Mouse (Mus musculus) kidney, adult 2 months (tissue): Measurements from ENCODE around the gene Pced1b. TPM values are rescaled to one million over a fixed set of nuclear protein-coding genes. Genes with fewer than 3 reads are reported as not detected.

ENCODE experiments used
- DNase-seq: peaks from one replicate; pipeline ENCODE4 v3.0.0; 2021
- H3K27ac ChIP-seq: fragments of 200-500 bp; 2 replicates; pipeline ENCODE4 v1.5.1; 2012; ENCODE audit warnings: low read depth, low read length, control low read depth, inconsistent platforms; ENCODE audit not compliant: insufficient read depth
- H3K27me3 ChIP-seq: fragments of 200-500 bp; replicated peaks from 2 replicates; pipeline ENCODE4 v1.6.1; 2012; ENCODE audit warnings: mild to moderate bottlenecking, moderate library complexity, low read length, inconsistent platforms; ENCODE audit not compliant: control insufficient read depth, insufficient read depth
- H3K36me3 ChIP-seq: fragments of 200-500 bp; 2 replicates; pipeline ENCODE4 v1.6.1; 2012; ENCODE audit warnings: mild to moderate bottlenecking, moderate library complexity, low read length, inconsistent platforms; ENCODE audit not compliant: control insufficient read depth, insufficient read depth
- H3K4me1 ChIP-seq: fragments of 200-500 bp; 2 replicates; pipeline ENCODE4 v1.6.1; 2011; ENCODE audit warnings: low read length; ENCODE audit not compliant: control insufficient read depth, insufficient read depth
- H3K4me3 ChIP-seq: fragments of 200-500 bp; 2 replicates; pipeline ENCODE4 v1.5.1; 2011; ENCODE audit warnings: mild to moderate bottlenecking, low read depth, low read length, control low read depth; ENCODE audit not compliant: insufficient read depth
- CTCF ChIP-seq: fragments of 200-500 bp; conservative IDR thresholded peaks from 2 replicates; pipeline ENCODE4 v1.5.1; 2011; ENCODE audit warnings: low read depth, mild to moderate bottlenecking, control low read depth, low read length, moderate library complexity, mixed read lengths; ENCODE audit not compliant: insufficient read depth, insufficient read length
- POLR2A ChIP-seq: fragments of 200-500 bp; IDR thresholded peaks from one replicate; pipeline ENCODE4 v1.6.1; 2011; ENCODE audit warnings: low read depth, low read length, control low read depth
- WGBS: fragments of 180-500 bp; shearing (Covaris S2); methylation state at CpG from one replicate; pipeline ENCODE4 v1.1.7; 2018; 5-methylcytosine and 5-hydroxymethylcytosine counted together
- polyA plus RNA-seq: library from polyadenylated mRNA; depleted of rRNA; stranded (reverse); fragments of >200 nt; gene quantifications from 2 replicates; pipeline ENCODE4 v1.2.3, GENCODE M21; 2012

The Pced1b gene
- polyA plus RNA-seq, 1 experiment, result 8.2 TPM

GRCm38 (mm10) chr15:97420292-97420691 is 173.4 kb downstream of the Pced1b start:
- no peaks in the 10 kb centered on the region for H3K4me1 ChIP-seq
- H3K27me3 ChIP-seq, result no peaks in the 10 kb centered on the region
- no peak overlapping the region for H3K4me3 ChIP-seq
- WGBS, result 96% methylated on average over 2 of the region's 2 CpGs
- TF ChIP-seq POLR2A, result no peak
- H3K27ac ChIP-seq, result no peak overlapping the region
- no peaks in the 10 kb centered on the region for H3K36me3 ChIP-seq
- DNase-seq, result no peak

GRCm38 (mm10) chr15:97421533-97421932 is 174.6 kb downstream of the Pced1b start:
- no peak overlapping the region for H3K4me3 ChIP-seq
- peak; percentile 48 for DNase-seq
- no peak overlapping the region for H3K27ac ChIP-seq

GRCm38 (mm10) chr15:97422212-97422944 is 175.5 kb downstream of the Pced1b start:
- Histone ChIP-seq H3K4me3 (no peak overlapping the region), H3K36me3 (no peaks in the 10 kb centered on the region), H3K27ac (no peak overlapping the region), H3K27me3 (no peaks in the 10 kb centered on the region), H3K4me1 (no peaks in the 10 kb centered on the region)
- no peak for DNase-seq
- WGBS, result 70% methylated on average over 4 of the region's 4 CpGs
- no peak for TF ChIP-seq POLR2A
- no peak for TF ChIP-seq CTCF

More at GRCm38 (mm10) chr15:97421533-97421932, 174.6 kb downstream of the Pced1b start:
- Histone ChIP-seq H3K4me1 (no peaks in the 10 kb centered on the region), H3K27me3 (no peaks in the 10 kb centered on the region), H3K36me3 (no peaks in the 10 kb centered on the region)
- 61% methylated on average over 3 of the region's 3 CpGs for WGBS
- no peak for TF ChIP-seq POLR2A
- no peak for TF ChIP-seq CTCF

- DNase-seq, result no peak
- Histone ChIP-seq H3K4me3 (no peak overlapping the region), H3K27ac (no peak overlapping the region), H3K36me3 (no peaks in the 10 kb centered on the region), H3K4me1 (no peaks in the 10 kb centered on the region), H3K27me3 (no peaks in the 10 kb centered on the region)
- WGBS, result 59% methylated on average over 7 of the region's 7 CpGs
- no peak for TF ChIP-seq POLR2A
- no peak for TF ChIP-seq CTCF
Observed at GRCm38 (mm10) chr15:97424375-97424774, 177.5 kb downstream of the Pced1b start.

- WGBS, result 87% methylated on average over 3 of the region's 3 CpGs
- H3K27ac ChIP-seq, result no peak overlapping the region
- TF ChIP-seq CTCF, result no peak
- no peak for TF ChIP-seq POLR2A
- H3K4me3 ChIP-seq, result no peak overlapping the region
- no peaks in the 10 kb centered on the region for H3K27me3 ChIP-seq
- no peaks in the 10 kb centered on the region for H3K4me1 ChIP-seq
- H3K36me3 ChIP-seq, result no peaks in the 10 kb centered on the region
- no peak for DNase-seq
Observed at GRCm38 (mm10) chr15:97424961-97425360, 178.1 kb downstream of the Pced1b start.

GRCm38 (mm10) chr15:97429201-97429900 is 182.4 kb downstream of the Pced1b start:
- H3K4me3 ChIP-seq, result no peak overlapping the region
- no peak for TF ChIP-seq CTCF
- TF ChIP-seq POLR2A, result no peak
- DNase-seq, result peak; percentile 73
- H3K36me3 ChIP-seq, result no peaks in the 10 kb centered on the region
- H3K27me3 ChIP-seq, result no peaks in the 10 kb centered on the region
- H3K4me1 ChIP-seq, result peaks cover 2% of the 10 kb centered on the region; the same call in 1 of the 2 replicates
- H3K27ac ChIP-seq, result no peak overlapping the region
- 78% methylated on average over 12 of the region's 12 CpGs for WGBS

GRCm38 (mm10) chr15:97431533-97431932 is 184.6 kb downstream of the Pced1b start:
- peak; percentile 30 for DNase-seq
- WGBS, result 78% methylated on average over 6 of the region's 6 CpGs
- Histone ChIP-seq H3K36me3 (no peaks in the 10 kb centered on the region), H3K4me3 (no peak overlapping the region), H3K27me3 (no peaks in the 10 kb centered on the region), H3K27ac (no peak overlapping the region), H3K4me1 (peaks cover 2% of the 10 kb centered on the region; the same call in 1 of the 2 replicates)
- TF ChIP-seq CTCF (no peak), POLR2A (no peak)
